Mouse (Mus musculus): ENCODE measurements around the gene Efcab11. TPM values are rescaled to one million over a fixed set of nuclear protein-coding genes. Genes with fewer than 3 reads are reported as not detected.

Efcab11 gene
- total and polyA plus RNA-seq, 3 experiments, result 0.06 to 0.13 TPM; not detected in 1

DNA sequence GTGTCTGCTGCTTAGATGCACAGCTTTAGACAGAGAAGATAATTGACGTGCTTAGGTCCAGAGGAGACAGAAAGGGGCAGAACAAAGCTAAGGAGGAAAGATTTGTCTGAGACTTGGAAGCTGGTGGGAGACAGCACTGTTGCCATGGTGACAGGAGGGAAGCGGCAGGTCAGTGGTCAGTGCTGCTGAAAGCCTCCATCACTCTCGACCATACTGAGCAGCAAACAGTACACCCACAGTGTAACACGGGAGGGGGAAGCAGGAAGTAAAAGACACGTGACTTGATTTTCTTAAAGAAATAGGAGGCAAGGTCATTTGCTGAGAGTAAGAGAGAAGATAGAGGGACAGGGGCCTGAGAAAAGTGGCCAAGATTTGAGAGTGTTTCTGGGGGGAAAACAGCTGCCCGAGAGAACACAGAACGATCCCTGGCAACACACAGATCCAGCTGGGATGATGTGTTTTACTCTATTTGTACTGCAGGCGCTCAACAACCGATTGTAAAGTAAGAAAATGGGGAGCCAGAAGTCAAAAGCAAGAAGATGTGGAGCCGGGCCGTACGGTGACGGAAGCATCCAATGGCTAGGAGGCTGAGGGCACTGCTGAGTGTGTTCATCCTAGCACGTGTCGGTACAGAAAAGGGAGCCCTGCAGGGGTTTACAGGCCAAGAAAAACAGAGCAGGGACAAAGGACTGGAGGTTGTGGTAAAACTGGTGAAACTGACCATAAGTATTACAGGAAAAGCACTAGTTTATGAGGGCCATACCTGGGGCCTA lies 126.3 kb downstream of the Efcab11 start:
- WGBS, result 59% methylated on average over 15 of the region's 15 CpGs
- H3K27me3 ChIP-seq (ENCODE audit: control insufficient read depth, insufficient read depth, low read length), result no peaks in the 10 kb centered on the region
- no peak overlapping the region for H3K4me3 ChIP-seq
- 0 out of 2 replicates have a peak overlapping the region, but pooled peaks have one; percentile 6 for H3K9ac ChIP-seq (ENCODE audit: low read depth, low read length)
- no peak for DNase-seq
- intact Hi-C loops (cut with DNase I), result no loop called here
- no peak for TF ChIP-seq CTCF (IDR thresholded peaks at IDR 0.05)
- 0 out of 2 replicates have a peak, but pooled peaks have one; percentile 17 for TF ChIP-seq POLR2A (IDR thresholded peaks at IDR 0.05; ENCODE audit: insufficient read depth, low read depth, low read length)
- no peak for TF ChIP-seq EP300 (IDR thresholded peaks at IDR 0.05; ENCODE audit: insufficient read depth, low read depth, low read length)
- H3K79me2 ChIP-seq (replicated peaks; ENCODE audit: control insufficient read depth, insufficient read depth, low read length), result no peaks in the 10 kb centered on the region
- H3K4me1 ChIP-seq (ENCODE audit: control insufficient read depth, insufficient read depth, low read length), result peaks cover 2% of the 10 kb centered on the region; the same call in 1 of the 2 replicates
- H3K27ac ChIP-seq, result no peak overlapping the region
- H3K36me3 ChIP-seq (ENCODE audit: control insufficient read depth, insufficient read depth, low read length), result no peaks in the 10 kb centered on the region

DNA sequence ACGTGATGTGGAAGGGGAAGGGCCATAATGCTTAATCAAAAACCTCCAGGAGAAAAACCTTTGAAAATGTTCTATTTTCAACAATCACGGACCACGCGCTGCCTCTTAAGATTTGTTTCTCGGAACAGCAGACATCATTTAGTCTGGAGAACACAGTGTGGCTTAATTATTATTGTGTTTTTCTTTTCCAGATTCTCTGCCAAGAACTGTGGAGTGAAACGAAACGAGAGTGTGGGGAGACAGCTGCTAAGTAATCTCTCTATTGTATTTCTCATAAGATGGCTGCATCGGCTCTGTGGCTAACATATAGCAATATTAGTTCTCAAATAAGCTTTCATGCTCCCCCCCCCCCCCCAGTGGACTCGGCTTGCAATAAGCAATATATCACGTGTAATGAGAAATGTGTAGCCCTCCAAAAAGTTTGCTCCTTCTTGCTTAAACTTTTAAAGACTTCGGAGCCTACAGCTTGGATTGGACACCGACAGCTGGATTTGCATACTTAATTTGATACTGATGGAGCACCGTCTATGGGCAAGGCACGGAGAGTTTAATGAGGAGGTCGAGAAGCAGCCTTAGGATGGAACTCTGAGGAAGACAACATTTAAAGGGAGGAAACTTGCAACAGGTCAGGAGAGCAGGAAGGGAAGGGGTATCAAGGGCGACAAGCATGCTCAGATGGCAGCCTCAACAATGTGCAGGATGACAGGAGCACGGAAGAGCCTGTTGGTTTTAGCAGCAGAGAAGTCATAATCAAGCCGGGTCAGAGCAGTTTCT lies 127.1 kb downstream of the Efcab11 start:
- Histone ChIP-seq H3K4me3 (no peak overlapping the region), H3K27ac (no peak overlapping the region), H3K9ac (ENCODE audit: low read depth, low read length) (no peak overlapping the region), H3K4me1 (ENCODE audit: control insufficient read depth, insufficient read depth, low read length) (peaks cover 2% of the 10 kb centered on the region; the same call in 1 of the 2 replicates), H3K79me2 (replicated peaks; ENCODE audit: control insufficient read depth, insufficient read depth, low read length) (no peaks in the 10 kb centered on the region), H3K36me3 (ENCODE audit: control insufficient read depth, insufficient read depth, low read length) (no peaks in the 10 kb centered on the region), H3K27me3 (ENCODE audit: control insufficient read depth, insufficient read depth, low read length) (no peaks in the 10 kb centered on the region)
- no peak for DNase-seq
- no peak for TF ChIP-seq CTCF (IDR thresholded peaks at IDR 0.05)
- no peak for TF ChIP-seq POLR2A (IDR thresholded peaks at IDR 0.05; ENCODE audit: insufficient read depth, low read depth, low read length)
- no peak for TF ChIP-seq EP300 (IDR thresholded peaks at IDR 0.05; ENCODE audit: insufficient read depth, low read depth, low read length)
- intact Hi-C loops (cut with DNase I), result no loop called here
- 67% methylated on average over 18 of the region's 18 CpGs for WGBS

DNA sequence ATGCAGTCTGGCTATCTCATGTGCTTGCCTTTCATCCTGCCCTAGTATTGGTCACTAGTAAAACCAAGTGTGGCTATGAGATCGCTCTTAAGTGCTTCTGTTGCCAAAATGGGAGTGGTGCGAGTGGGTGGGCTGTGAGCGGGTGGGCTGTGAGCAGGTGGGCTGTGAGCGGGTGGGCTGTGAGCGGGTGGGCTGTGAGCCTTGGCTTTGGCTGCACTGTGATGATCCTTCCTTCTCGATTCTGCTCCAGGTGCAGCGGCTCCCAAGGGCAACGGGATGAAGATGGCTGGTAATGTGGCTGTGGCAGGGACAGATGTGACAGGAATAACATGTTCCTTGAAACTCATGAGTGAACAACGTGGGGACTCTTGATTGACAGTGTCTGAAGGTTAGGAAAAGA lies 128.0 kb downstream of the Efcab11 start:
- TF ChIP-seq EP300 (IDR thresholded peaks at IDR 0.05; ENCODE audit: insufficient read depth, low read depth, low read length) (no peak), POLR2A (IDR thresholded peaks at IDR 0.05; ENCODE audit: insufficient read depth, low read depth, low read length) (no peak), CTCF (IDR thresholded peaks at IDR 0.05) (no peak)
- Histone ChIP-seq H3K27ac (no peak overlapping the region), H3K4me3 (no peak overlapping the region), H3K27me3 (ENCODE audit: control insufficient read depth, insufficient read depth, low read length) (no peaks in the 10 kb centered on the region), H3K9ac (ENCODE audit: low read depth, low read length) (no peak overlapping the region), H3K79me2 (replicated peaks; ENCODE audit: control insufficient read depth, insufficient read depth, low read length) (no peaks in the 10 kb centered on the region), H3K36me3 (ENCODE audit: control insufficient read depth, insufficient read depth, low read length) (no peaks in the 10 kb centered on the region), H3K4me1 (ENCODE audit: control insufficient read depth, insufficient read depth, low read length) (peaks cover 2% of the 10 kb centered on the region; the same call in 1 of the 2 replicates)
- WGBS, result 92% methylated on average over 9 of the region's 9 CpGs
- DNase-seq, result no peak
- intact Hi-C loops (cut with DNase I), result no loop called here

DNA sequence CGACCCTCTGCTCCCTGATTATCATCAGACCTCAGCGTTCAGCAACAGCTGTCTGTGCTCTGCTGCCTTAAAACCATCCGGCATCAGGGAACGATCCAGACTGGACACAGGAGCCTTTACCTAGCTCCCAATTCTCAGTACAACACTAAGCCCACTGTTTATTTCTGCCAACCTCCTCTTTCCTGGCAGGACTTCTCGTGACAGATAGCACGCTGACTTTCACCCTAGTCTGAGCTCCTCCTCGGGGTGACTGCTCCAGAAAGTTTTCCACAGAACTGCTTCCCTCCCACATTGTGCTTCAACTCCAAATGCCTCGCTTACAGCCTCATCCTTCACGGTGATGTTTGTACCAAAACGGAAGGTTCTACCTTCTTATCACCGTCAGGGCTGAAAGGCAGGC lies 131.3 kb downstream of the Efcab11 start:
- 42% methylated on average over 11 of the region's 11 CpGs for WGBS
- intact Hi-C loops (cut with DNase I), result no loop called here

DNA sequence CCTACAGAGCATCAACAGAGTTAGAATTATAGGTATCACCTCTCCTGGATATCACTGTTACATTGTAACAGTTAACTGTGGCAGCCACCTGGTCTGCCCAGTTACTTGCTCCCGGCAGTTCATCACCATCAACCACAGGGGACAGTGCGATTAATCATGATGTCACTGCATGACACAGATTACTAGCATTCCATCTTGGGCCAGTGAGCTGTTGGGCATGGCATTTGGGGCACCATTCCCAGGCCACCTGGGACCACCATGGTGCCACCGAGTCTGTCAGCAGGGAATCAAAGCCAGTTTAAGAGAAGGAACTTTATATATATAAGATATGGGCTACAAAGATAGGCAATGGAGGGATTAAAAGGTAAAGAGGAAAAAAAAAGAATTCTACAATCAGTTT lies 134.8 kb downstream of the Efcab11 start:
- H3K9ac ChIP-seq (ENCODE audit: low read depth, low read length), result no peak overlapping the region
- TF ChIP-seq POLR2A (IDR thresholded peaks at IDR 0.05; ENCODE audit: insufficient read depth, low read depth, low read length) (no peak), EP300 (IDR thresholded peaks at IDR 0.05; ENCODE audit: insufficient read depth, low read depth, low read length) (no peak), CTCF (IDR thresholded peaks at IDR 0.05) (no peak)
- H3K79me2 ChIP-seq (replicated peaks; ENCODE audit: control insufficient read depth, insufficient read depth, low read length), result no peaks in the 10 kb centered on the region
- no peaks in the 10 kb centered on the region for H3K4me1 ChIP-seq (ENCODE audit: control insufficient read depth, insufficient read depth, low read length)
- no peaks in the 10 kb centered on the region for H3K27me3 ChIP-seq (ENCODE audit: control insufficient read depth, insufficient read depth, low read length)
- 72% methylated on average over 3 of the region's 3 CpGs for WGBS
- intact Hi-C loops (cut with DNase I), result no loop called here
- H3K27ac ChIP-seq, result no peak overlapping the region
- H3K36me3 ChIP-seq (ENCODE audit: control insufficient read depth, insufficient read depth, low read length), result no peaks in the 10 kb centered on the region
- DNase-seq, result no peak
- no peak overlapping the region for H3K4me3 ChIP-seq

More for the DNA sequence above, 131.3 kb downstream of the Efcab11 start:
- TF ChIP-seq EP300 (IDR thresholded peaks at IDR 0.05; ENCODE audit: insufficient read depth, low read depth, low read length) (no peak), POLR2A (IDR thresholded peaks at IDR 0.05; ENCODE audit: insufficient read depth, low read depth, low read length) (no peak), CTCF (IDR thresholded peaks at IDR 0.05) (no peak)
- DNase-seq, result no peak
- H3K27ac ChIP-seq, result no peak overlapping the region
- peaks cover 2% of the 10 kb centered on the region; the same call in 1 of the 2 replicates for H3K4me1 ChIP-seq (ENCODE audit: control insufficient read depth, insufficient read depth, low read length)
- H3K27me3 ChIP-seq (ENCODE audit: control insufficient read depth, insufficient read depth, low read length), result no peaks in the 10 kb centered on the region
- no peaks in the 10 kb centered on the region for H3K79me2 ChIP-seq (replicated peaks; ENCODE audit: control insufficient read depth, insufficient read depth, low read length)
- H3K36me3 ChIP-seq (ENCODE audit: control insufficient read depth, insufficient read depth, low read length), result no peaks in the 10 kb centered on the region
- no peak overlapping the region for H3K4me3 ChIP-seq
- H3K9ac ChIP-seq (ENCODE audit: low read depth, low read length), result no peak overlapping the region

All from heart, adult 2 months (tissue).